8 mouse cellular contexts compared by ENCODE assay signal in genomic region chr13:60479862-60480730, GRCm38 (mm10).
A peak's percentile ranks its signal among the peaks of the same experiment; 100 is the strongest.
DNase-seq lines count a peak whose midpoint lies in the region; ATAC-seq lines count a peak whose summit lies in the region.

No protein-coding gene starts in this region.

- no peaks in the 10 kb centered on the region for H3K36me3 ChIP-seq in intestine, embryonic 15.5 days
- no peaks in the 10 kb centered on the region for H3K36me3 ChIP-seq in liver, embryonic 15.5 days (replicated peaks)

- no peaks in the 10 kb centered on the region for H3K27me3 ChIP-seq in intestine, embryonic 15.5 days (replicated peaks)
- no peaks in the 10 kb centered on the region; the same call in 1 of the 2 replicates for H3K27me3 ChIP-seq in liver, embryonic 15.5 days

- 7% methylated on average over 13 of the region's 13 CpGs for WGBS in intestine, embryonic 15.5 days
- WGBS in liver, embryonic 15.5 days (ENCODE audit: insufficient replicate concordance): 6% methylated on average over 13 of the region's 13 CpGs

- H3K9ac ChIP-seq in intestine, embryonic 15.5 days: no peak overlapping the region
- H3K9ac ChIP-seq in liver, embryonic 15.5 days: no peak overlapping the region

- H3K27ac ChIP-seq in intestine, embryonic 15.5 days: peak overlapping the region; percentile 51
- H3K27ac ChIP-seq in liver, embryonic 15.5 days (replicated peaks): peak overlapping the region; percentile 49

- H3K4me1 ChIP-seq in intestine, embryonic 15.5 days (replicated peaks): peaks cover 21% of the 10 kb centered on the region
- 0 out of 2 replicates have a peak, but pooled peaks cover 6% of the 10 kb centered on the region for H3K4me1 ChIP-seq in liver, embryonic 15.5 days (replicated peaks)

- peak overlapping the region; percentile 24 for H3K4me3 ChIP-seq in intestine, embryonic 15.5 days (replicated peaks)
- peak overlapping the region; percentile 20 for H3K4me3 ChIP-seq in liver, embryonic 15.5 days (replicated peaks)

- H3K4me2 ChIP-seq in intestine, embryonic 15.5 days (replicated peaks): peak overlapping the region; percentile 59
- H3K4me2 ChIP-seq in liver, embryonic 15.5 days: peak overlapping the region; percentile 48

- peak; percentile 76 for ATAC-seq in intestine, embryonic 15.5 days
- peak; percentile 81 for ATAC-seq in liver, embryonic 15.5 days (ENCODE audit: insufficient read depth)

- no peaks in the 10 kb centered on the region for H3K9me3 ChIP-seq in intestine, embryonic 15.5 days
- H3K9me3 ChIP-seq in liver, embryonic 15.5 days (replicated peaks): no peaks in the 10 kb centered on the region

- DNase-seq in ES-CJ7 (ENCODE audit: low read depth, low spot score): peak; percentile 52
- DNase-seq in embryo, embryonic 9.5 days (ENCODE audit: extremely low spot score): peak; percentile 35
- DNase-seq in cerebellum, adult 9-11 months: no peak
- no peak for DNase-seq in layer of hippocampus, adult 8-10 months (ENCODE audit: low spot score in 2 of 2)
- DNase-seq in left cerebral cortex, adult 18-20 months (ENCODE audit: low spot score in 2 of 2): no peak
- DNase-seq in frontal cortex, postnatal 14 days (ENCODE audit: low spot score in 2 of 2): no peak

Comparison
In these comparisons a context has a peak if more than half of its experiments do, and no peak if none do; other contexts are left out.
1. DNase-seq: peak in ES-CJ7 (single experiment) and embryo, embryonic 9.5 days (single experiment); none in cerebellum, adult 9-11 months (single experiment), layer of hippocampus, adult 8-10 months (0 of 2), left cerebral cortex, adult 18-20 months (0 of 2) and frontal cortex, postnatal 14 days (0 of 2).